Mouse (Mus musculus) limb, embryonic 11.5 days (tissue): Measurements from ENCODE around the gene Ptprn2. TPM values are rescaled to one million over a fixed set of nuclear protein-coding genes. Genes with fewer than 3 reads are reported as not detected.

Source experiments
- ATAC-seq: fragments of 200-750 bp; cut with Nextera tagmentation; 2 replicates; pipeline ENCODE4 v1.8.0; 2017; ENCODE audit warnings: low read depth; ENCODE audit not compliant: insufficient number of reproducible peaks, low FRiP score, low TSS enrichment
- DNase-seq: peaks from one replicate; pipeline ENCODE4 v3.0.0-alpha.2; 2015; ENCODE audit warnings: low spot score
- H3K27ac ChIP-seq: fragments of 300-500 bp; sonication (generic); replicated peaks from 2 replicates; pipeline ENCODE4 v1.5.1; 2014; ENCODE audit warnings: low read depth, mild to moderate bottlenecking, low read length
- H3K27me3 ChIP-seq: fragments of 300-500 bp; sonication (generic); 2 replicates; pipeline ENCODE4 v1.6.1; 2014; ENCODE audit warnings: mild to moderate bottlenecking, low read length, mixed read lengths; ENCODE audit not compliant: control insufficient read depth, insufficient read depth
- H3K36me3 ChIP-seq: fragments of 300-500 bp; sonication (generic); 2 replicates; pipeline ENCODE4 v1.6.1; 2014; ENCODE audit warnings: mild to moderate bottlenecking, low read length, moderate library complexity, mixed read lengths; ENCODE audit not compliant: control insufficient read depth, insufficient read depth
- H3K4me1 ChIP-seq: fragments of 300-500 bp; sonication (generic); 2 replicates; pipeline ENCODE4 v1.6.1; 2014; ENCODE audit warnings: low read length, mixed read lengths; ENCODE audit not compliant: control insufficient read depth, insufficient read depth
- H3K4me2 ChIP-seq: fragments of 300-500 bp; sonication (generic); 2 replicates; pipeline ENCODE4 v1.6.1; 2014; ENCODE audit warnings: low read depth, mild to moderate bottlenecking, moderate library complexity; ENCODE audit not compliant: severe bottlenecking
- H3K4me3 ChIP-seq: fragments of 300-500 bp; sonication (generic); 2 replicates; pipeline ENCODE4 v1.5.1; 2014; ENCODE audit warnings: low read depth, low read length
- H3K9ac ChIP-seq: fragments of 300-500 bp; sonication (generic); 2 replicates; pipeline ENCODE4 v1.6.1; 2014; ENCODE audit warnings: mild to moderate bottlenecking, low read length
- H3K9me3 ChIP-seq: fragments of 300-500 bp; sonication (generic); 2 replicates; pipeline ENCODE4 v1.6.1; 2016; ENCODE audit warnings: low read length; ENCODE audit not compliant: control insufficient read depth
- WGBS: fragments of 180-500 bp; shearing (Covaris S2); extraction: QIAGEN DNeasy Blood & Tissue Kit; methylation state at CpG from one replicate; pipeline ENCODE4 v1.1.7; 2014; 5-methylcytosine and 5-hydroxymethylcytosine counted together
- polyA plus RNA-seq: library from polyadenylated mRNA; unstranded; fragments of >200 nt; fragmentation: Nextera tagmentation; extraction: Ambion mirVana; gene quantifications from 2 replicates; pipeline ENCODE4 v1.2.1, GENCODE M21; 2014

The Ptprn2 gene
- polyA plus RNA-seq, 1 experiment from 2014 or later: not detected

- ATAC-seq (no peak), DNase-seq (no peak)
- H3K27me3 ChIP-seq: no peaks in the 10 kb centered on the region
- H3K9ac ChIP-seq: no peak overlapping the region
- no peak overlapping the region for H3K4me3 ChIP-seq
- 82% methylated on average over 3 of the region's 3 CpGs for WGBS
- no peak overlapping the region for H3K4me2 ChIP-seq
- no peaks in the 10 kb centered on the region for H3K4me1 ChIP-seq
- H3K9me3 ChIP-seq: no peaks in the 10 kb centered on the region
- H3K27ac ChIP-seq: no peak overlapping the region
- no peaks in the 10 kb centered on the region for H3K36me3 ChIP-seq
Observed at GRCm38 (mm10) chr12:116788346-116788745, 302.8 kb downstream of the Ptprn2 start.

GRCm38 (mm10) chr12:116803331-116803730, 317.8 kb downstream of the Ptprn2 start:
- Histone ChIP-seq H3K9ac (no peak overlapping the region), H3K4me3 (no peak overlapping the region), H3K27ac (no peak overlapping the region), H3K27me3 (no peaks in the 10 kb centered on the region), H3K9me3 (no peaks in the 10 kb centered on the region), H3K36me3 (no peaks in the 10 kb centered on the region), H3K4me2 (no peak overlapping the region), H3K4me1 (no peaks in the 10 kb centered on the region)
- DNase-seq (no peak), ATAC-seq (no peak)
- 92% methylated on average over 5 of the region's 5 CpGs for WGBS

- no peaks in the 10 kb centered on the region for H3K27me3 ChIP-seq
- no peaks in the 10 kb centered on the region for H3K36me3 ChIP-seq
- H3K4me2 ChIP-seq: no peak overlapping the region
- H3K4me1 ChIP-seq: no peaks in the 10 kb centered on the region
- H3K27ac ChIP-seq: no peak overlapping the region
- no peak overlapping the region for H3K9ac ChIP-seq
- no peak for DNase-seq
- H3K9me3 ChIP-seq: no peaks in the 10 kb centered on the region
- no peak for ATAC-seq
- H3K4me3 ChIP-seq: no peak overlapping the region
- 72% methylated on average over 2 of the region's 2 CpGs for WGBS
Observed at GRCm38 (mm10) chr12:116804712-116805111, 319.2 kb downstream of the Ptprn2 start.

- Histone ChIP-seq H3K27me3 (no peaks in the 10 kb centered on the region), H3K27ac (no peak overlapping the region), H3K9ac (no peak overlapping the region), H3K4me1 (no peaks in the 10 kb centered on the region), H3K9me3 (no peaks in the 10 kb centered on the region), H3K4me2 (no peak overlapping the region), H3K36me3 (no peaks in the 10 kb centered on the region), H3K4me3 (no peak overlapping the region)
- WGBS: 54% methylated on average over 2 of the region's 2 CpGs
- DNase-seq: no peak
- no peak for ATAC-seq
Observed at GRCm38 (mm10) chr12:116805129-116805809, 319.7 kb downstream of the Ptprn2 start.

- Histone ChIP-seq H3K4me2 (no peak overlapping the region), H3K9me3 (no peaks in the 10 kb centered on the region), H3K9ac (no peak overlapping the region), H3K4me1 (no peaks in the 10 kb centered on the region), H3K36me3 (no peaks in the 10 kb centered on the region), H3K4me3 (no peak overlapping the region), H3K27me3 (no peaks in the 10 kb centered on the region), H3K27ac (no peak overlapping the region)
- ATAC-seq (no peak), DNase-seq (no peak)
- 95% methylated on average over 2 of the region's 2 CpGs for WGBS
Observed at GRCm38 (mm10) chr12:116806089-116806488, 320.6 kb downstream of the Ptprn2 start.

GRCm38 (mm10) chr12:116813012-116813411, 327.5 kb downstream of the Ptprn2 start:
- Histone ChIP-seq H3K27me3 (no peaks in the 10 kb centered on the region), H3K27ac (no peak overlapping the region), H3K36me3 (no peaks in the 10 kb centered on the region), H3K4me1 (no peaks in the 10 kb centered on the region), H3K4me2 (no peak overlapping the region), H3K9me3 (no peaks in the 10 kb centered on the region), H3K4me3 (no peak overlapping the region), H3K9ac (no peak overlapping the region)
- WGBS: 89% methylated on average over 5 of the region's 5 CpGs
- ATAC-seq (no peak), DNase-seq (no peak)

- WGBS: 87% methylated on average over 2 of the region's 2 CpGs
- H3K9ac ChIP-seq: no peak overlapping the region
- no peaks in the 10 kb centered on the region for H3K36me3 ChIP-seq
- no peak overlapping the region for H3K4me2 ChIP-seq
- ATAC-seq: no peak
- H3K27me3 ChIP-seq: no peaks in the 10 kb centered on the region
- DNase-seq: no peak
- H3K9me3 ChIP-seq: no peaks in the 10 kb centered on the region
- H3K27ac ChIP-seq: no peak overlapping the region
- H3K4me1 ChIP-seq: no peaks in the 10 kb centered on the region
- no peak overlapping the region for H3K4me3 ChIP-seq
Observed at GRCm38 (mm10) chr12:116819836-116820235, 334.3 kb downstream of the Ptprn2 start.

GRCm38 (mm10) chr12:116823341-116823740, 337.8 kb downstream of the Ptprn2 start:
- Histone ChIP-seq H3K9me3 (no peaks in the 10 kb centered on the region), H3K27me3 (no peaks in the 10 kb centered on the region), H3K4me3 (no peak overlapping the region), H3K36me3 (no peaks in the 10 kb centered on the region), H3K4me1 (no peaks in the 10 kb centered on the region), H3K4me2 (no peak overlapping the region), H3K27ac (no peak overlapping the region), H3K9ac (no peak overlapping the region)
- no peak for DNase-seq
- ATAC-seq: no peak
- 95% methylated on average over 3 of the region's 3 CpGs for WGBS

GRCm38 (mm10) chr12:116827748-116828147, 342.2 kb downstream of the Ptprn2 start:
- H3K9me3 ChIP-seq: no peaks in the 10 kb centered on the region
- no peak overlapping the region for H3K9ac ChIP-seq
- H3K4me3 ChIP-seq: no peak overlapping the region
- H3K4me1 ChIP-seq: no peaks in the 10 kb centered on the region
- no peak for DNase-seq
- H3K4me2 ChIP-seq: no peak overlapping the region
- H3K27ac ChIP-seq: no peak overlapping the region
- no peaks in the 10 kb centered on the region for H3K27me3 ChIP-seq
- ATAC-seq: no peak
- WGBS: 44% methylated on average over 7 of the region's 7 CpGs
- H3K36me3 ChIP-seq: no peaks in the 10 kb centered on the region
